Mouse (Mus musculus): ENCODE data around the gene Tmbim7.
"Not testable (repeated sequence)": the region's sequence is repeated elsewhere in the genome, so short reads cannot be mapped to it uniquely, and the experiment has no call there.

Tmbim7 gene

GRCm38 (mm10) chr5:3650881-3651280 is at the start of gene Tmbim7:
Tmbim7 (plus strand) TSS chr5:3651181.
- no peak for DNase-seq (ENCODE audit: low spot score)

GRCm38 (mm10) chr5:3607114-3607513 is 43.9 kb upstream of the Tmbim7 start:
- DNase-seq (ENCODE audit: low spot score) = no peak

GRCm38 (mm10) chr5:3609241-3609640 is 41.7 kb upstream of the Tmbim7 start:
- DNase-seq (ENCODE audit: low spot score) = peak; percentile 57

- not testable (repeated sequence) for DNase-seq (ENCODE audit: low spot score)
Observed at GRCm38 (mm10) chr5:3611835-3612234, 39.1 kb upstream of the Tmbim7 start.

GRCm38 (mm10) chr5:3620486-3620885 is 30.5 kb upstream of the Tmbim7 start:
- DNase-seq (ENCODE audit: low spot score) = no peak

- no peak for DNase-seq (ENCODE audit: low spot score)
Observed at GRCm38 (mm10) chr5:3630055-3630454, 20.9 kb upstream of the Tmbim7 start.

GRCm38 (mm10) chr5:3631512-3632271 is 19.3 kb upstream of the Tmbim7 start:
- DNase-seq (ENCODE audit: low spot score) = no peak

GRCm38 (mm10) chr5:3632285-3632684 is 18.7 kb upstream of the Tmbim7 start:
- no peak for DNase-seq (ENCODE audit: low spot score)

GRCm38 (mm10) chr5:3633315-3633714 is 17.7 kb upstream of the Tmbim7 start:
- no peak for DNase-seq (ENCODE audit: low spot score)

- DNase-seq (ENCODE audit: low spot score) = no peak
Observed at GRCm38 (mm10) chr5:3633951-3634350, 17.0 kb upstream of the Tmbim7 start.

GRCm38 (mm10) chr5:3635286-3635685 is 15.7 kb upstream of the Tmbim7 start:
- no peak for DNase-seq (ENCODE audit: low spot score)

GRCm38 (mm10) chr5:3644621-3645020 is 6.4 kb upstream of the Tmbim7 start:
- no peak for DNase-seq (ENCODE audit: low spot score)

- DNase-seq (ENCODE audit: low spot score) = no peak
Observed at GRCm38 (mm10) chr5:3645326-3645725, 5.7 kb upstream of the Tmbim7 start.

- no peak for DNase-seq (ENCODE audit: low spot score)
Observed at GRCm38 (mm10) chr5:3646539-3646938, 4.4 kb upstream of the Tmbim7 start.

GRCm38 (mm10) chr5:3646991-3647707 is 3.8 kb upstream of the Tmbim7 start:
- peak; percentile 6 for DNase-seq (ENCODE audit: low spot score)

- DNase-seq (ENCODE audit: low spot score) = peak; percentile 82
Observed at GRCm38 (mm10) chr5:3647708-3648121, 3.3 kb upstream of the Tmbim7 start.

- no peak for DNase-seq (ENCODE audit: low spot score)
Observed at GRCm38 (mm10) chr5:3648206-3648848, 2.7 kb upstream of the Tmbim7 start.

- DNase-seq (ENCODE audit: low spot score) = no peak
Observed at GRCm38 (mm10) chr5:3648849-3649210, 2.2 kb upstream of the Tmbim7 start.

- DNase-seq (ENCODE audit: low spot score) = no peak
Observed at GRCm38 (mm10) chr5:3651621-3652020, 640 bp downstream of the Tmbim7 start.

- not testable (repeated sequence) for DNase-seq (ENCODE audit: low spot score)
Observed at GRCm38 (mm10) chr5:3652903-3653575, 2.1 kb downstream of the Tmbim7 start.

- no peak for DNase-seq (ENCODE audit: low spot score)
Observed at GRCm38 (mm10) chr5:3653801-3654200, 2.8 kb downstream of the Tmbim7 start.

GRCm38 (mm10) chr5:3657085-3657484 is 6.1 kb downstream of the Tmbim7 start, which contains the start of gene Gatad1:
Gatad1 (minus strand) TSS chr5:3657185.
- DNase-seq (ENCODE audit: low spot score) = no peak

Measured in ovary, adult 18-20 months (tissue).